Mouse (Mus musculus): ENCODE measurements around the gene Scai.

Scai gene

GRCm38 (mm10) chr2:39210738-39211137 is 20.2 kb upstream of the Scai start:
- Histone ChIP-seq H3K4me3 (replicated peaks; ENCODE audit: low read length) (no peak overlapping the region), H3K27me3 (ENCODE audit: insufficient read depth, low read length) (no peaks in the 10 kb centered on the region), H3K4me1 (replicated peaks; ENCODE audit: low read depth, low read length) (peaks cover 43% of the 10 kb centered on the region), H3K9me3 (ENCODE audit: low read length) (no peaks in the 10 kb centered on the region), H3K36me3 (ENCODE audit: insufficient read depth, low read length) (peaks cover 11% of the 10 kb centered on the region)
- TF ChIP-seq NANOG (IDR thresholded peaks at IDR 0.05; ENCODE audit: borderline replicate concordance, low read length), result no peak
- no peak for TF ChIP-seq POU5F1 (IDR thresholded peaks at IDR 0.05; ENCODE audit: borderline replicate concordance, low read length)
- TF ChIP-seq CTCF (conservative IDR thresholded peaks at IDR 0.05; ENCODE audit: low read length), result no peak

- no peaks in the 10 kb centered on the region for H3K27me3 ChIP-seq (ENCODE audit: insufficient read depth, low read length)
- peaks cover 36% of the 10 kb centered on the region for H3K36me3 ChIP-seq (ENCODE audit: insufficient read depth, low read length)
- no peak overlapping the region for H3K4me3 ChIP-seq (replicated peaks; ENCODE audit: low read length)
- H3K4me1 ChIP-seq (replicated peaks; ENCODE audit: low read depth, low read length), result peaks cover 11% of the 10 kb centered on the region
- TF ChIP-seq POU5F1 (IDR thresholded peaks at IDR 0.05; ENCODE audit: borderline replicate concordance, low read length), result no peak
- no peak for TF ChIP-seq CTCF (conservative IDR thresholded peaks at IDR 0.05; ENCODE audit: low read length)
- TF ChIP-seq NANOG (IDR thresholded peaks at IDR 0.05; ENCODE audit: borderline replicate concordance, low read length), result no peak
- H3K9me3 ChIP-seq (ENCODE audit: low read length), result no peaks in the 10 kb centered on the region
Observed at GRCm38 (mm10) chr2:39203359-39203758, 12.8 kb upstream of the Scai start.

- no peak overlapping the region for H3K4me3 ChIP-seq (replicated peaks; ENCODE audit: low read length)
- H3K4me1 ChIP-seq (replicated peaks; ENCODE audit: low read depth, low read length), result peaks cover 6% of the 10 kb centered on the region
- no peak for TF ChIP-seq POU5F1 (IDR thresholded peaks at IDR 0.05; ENCODE audit: borderline replicate concordance, low read length)
- no peak for TF ChIP-seq NANOG (IDR thresholded peaks at IDR 0.05; ENCODE audit: borderline replicate concordance, low read length)
- no peak for TF ChIP-seq CTCF (conservative IDR thresholded peaks at IDR 0.05; ENCODE audit: low read length)
- H3K27me3 ChIP-seq (ENCODE audit: insufficient read depth, low read length), result no peaks in the 10 kb centered on the region
- H3K9me3 ChIP-seq (ENCODE audit: low read length), result no peaks in the 10 kb centered on the region
- H3K36me3 ChIP-seq (ENCODE audit: insufficient read depth, low read length), result peaks cover 19% of the 10 kb centered on the region
Observed at GRCm38 (mm10) chr2:39194809-39195208, 4.3 kb upstream of the Scai start.

GRCm38 (mm10) chr2:39189961-39190560 is 473 bp downstream of the Scai start:
- Histone ChIP-seq H3K4me3 (replicated peaks; ENCODE audit: low read length) (peak overlapping the region; percentile 99), H3K9me3 (ENCODE audit: low read length) (no peaks in the 10 kb centered on the region), H3K4me1 (replicated peaks; ENCODE audit: low read depth, low read length) (peaks cover 19% of the 10 kb centered on the region), H3K27me3 (ENCODE audit: insufficient read depth, low read length) (no peaks in the 10 kb centered on the region), H3K36me3 (ENCODE audit: insufficient read depth, low read length) (peaks cover 9% of the 10 kb centered on the region; the same call in 1 of the 2 replicates)
- TF ChIP-seq NANOG (IDR thresholded peaks at IDR 0.05; ENCODE audit: borderline replicate concordance, low read length) (no peak), POU5F1 (IDR thresholded peaks at IDR 0.05; ENCODE audit: borderline replicate concordance, low read length) (no peak), CTCF (conservative IDR thresholded peaks at IDR 0.05; ENCODE audit: low read length) (no peak)

- no peak overlapping the region for H3K4me3 ChIP-seq (replicated peaks; ENCODE audit: low read length)
- TF ChIP-seq NANOG (IDR thresholded peaks at IDR 0.05; ENCODE audit: borderline replicate concordance, low read length) (no peak), CTCF (conservative IDR thresholded peaks at IDR 0.05; ENCODE audit: low read length) (no peak), POU5F1 (IDR thresholded peaks at IDR 0.05; ENCODE audit: borderline replicate concordance, low read length) (no peak)
- H3K9me3 ChIP-seq (ENCODE audit: low read length), result no peaks in the 10 kb centered on the region
- H3K27me3 ChIP-seq (ENCODE audit: insufficient read depth, low read length), result no peaks in the 10 kb centered on the region
- H3K4me1 ChIP-seq (replicated peaks; ENCODE audit: low read depth, low read length), result peaks cover 16% of the 10 kb centered on the region
- peaks cover 17% of the 10 kb centered on the region; the same call in 1 of the 2 replicates for H3K36me3 ChIP-seq (ENCODE audit: insufficient read depth, low read length)
Observed at GRCm38 (mm10) chr2:39185942-39186341, 4.6 kb downstream of the Scai start.

- Histone ChIP-seq H3K36me3 (ENCODE audit: insufficient read depth, low read length) (peaks cover 26% of the 10 kb centered on the region; the same call in 1 of the 2 replicates), H3K4me3 (replicated peaks; ENCODE audit: low read length) (no peak overlapping the region), H3K4me1 (replicated peaks; ENCODE audit: low read depth, low read length) (peaks cover 7% of the 10 kb centered on the region), H3K9me3 (ENCODE audit: low read length) (no peaks in the 10 kb centered on the region), H3K27me3 (ENCODE audit: insufficient read depth, low read length) (no peaks in the 10 kb centered on the region)
- TF ChIP-seq POU5F1 (IDR thresholded peaks at IDR 0.05; ENCODE audit: borderline replicate concordance, low read length), result no peak
- TF ChIP-seq CTCF (conservative IDR thresholded peaks at IDR 0.05; ENCODE audit: low read length), result no peak
- no peak for TF ChIP-seq NANOG (IDR thresholded peaks at IDR 0.05; ENCODE audit: borderline replicate concordance, low read length)
Observed at GRCm38 (mm10) chr2:39183587-39183986, 6.9 kb downstream of the Scai start.

- Histone ChIP-seq H3K4me1 (replicated peaks; ENCODE audit: low read depth, low read length) (peaks cover 22% of the 10 kb centered on the region), H3K27me3 (ENCODE audit: insufficient read depth, low read length) (no peaks in the 10 kb centered on the region)
- TF ChIP-seq POU5F1 (IDR thresholded peaks at IDR 0.05; ENCODE audit: borderline replicate concordance, low read length), result no peak
- no peak for TF ChIP-seq NANOG (IDR thresholded peaks at IDR 0.05; ENCODE audit: borderline replicate concordance, low read length)
- TF ChIP-seq CTCF (conservative IDR thresholded peaks at IDR 0.05; ENCODE audit: low read length), result no peak
Observed at GRCm38 (mm10) chr2:39160996-39161395, 29.5 kb downstream of the Scai start.

GRCm38 (mm10) chr2:39157916-39158315 is 32.6 kb downstream of the Scai start:
- peaks cover 15% of the 10 kb centered on the region for H3K4me1 ChIP-seq (replicated peaks; ENCODE audit: low read depth, low read length)
- TF ChIP-seq NANOG (IDR thresholded peaks at IDR 0.05; ENCODE audit: borderline replicate concordance, low read length) (no peak), CTCF (conservative IDR thresholded peaks at IDR 0.05; ENCODE audit: low read length) (no peak), POU5F1 (IDR thresholded peaks at IDR 0.05; ENCODE audit: borderline replicate concordance, low read length) (no peak)
- no peaks in the 10 kb centered on the region for H3K9me3 ChIP-seq (ENCODE audit: low read length)
- H3K4me3 ChIP-seq (replicated peaks; ENCODE audit: low read length), result no peak overlapping the region
- no peaks in the 10 kb centered on the region; the same call in 1 of the 2 replicates for H3K36me3 ChIP-seq (ENCODE audit: insufficient read depth, low read length)
- no peaks in the 10 kb centered on the region for H3K27me3 ChIP-seq (ENCODE audit: insufficient read depth, low read length)

More at GRCm38 (mm10) chr2:39160996-39161395, 29.5 kb downstream of the Scai start:
- H3K9me3 ChIP-seq (ENCODE audit: low read length), result no peaks in the 10 kb centered on the region
- H3K4me3 ChIP-seq (replicated peaks; ENCODE audit: low read length), result no peak overlapping the region
- H3K36me3 ChIP-seq (ENCODE audit: insufficient read depth, low read length), result no peaks in the 10 kb centered on the region; the same call in 1 of the 2 replicates
